Mouse (Mus musculus) erythroblast, embryonic 14.5 days (primary cell): ENCODE results near the gene Neu2.

Experiments
- GATA1 ChIP-seq: IDR thresholded peaks from 2 replicates; pipeline ENCODE4 v1.6.1; 2012; ENCODE audit warnings: low read length, inconsistent platforms, mixed read lengths
- TAL1 ChIP-seq: IDR thresholded peaks from 3 replicates; pipeline ENCODE4 v1.6.1; 2012; ENCODE audit warnings: low read length, inconsistent platforms, mixed read lengths

DNA sequence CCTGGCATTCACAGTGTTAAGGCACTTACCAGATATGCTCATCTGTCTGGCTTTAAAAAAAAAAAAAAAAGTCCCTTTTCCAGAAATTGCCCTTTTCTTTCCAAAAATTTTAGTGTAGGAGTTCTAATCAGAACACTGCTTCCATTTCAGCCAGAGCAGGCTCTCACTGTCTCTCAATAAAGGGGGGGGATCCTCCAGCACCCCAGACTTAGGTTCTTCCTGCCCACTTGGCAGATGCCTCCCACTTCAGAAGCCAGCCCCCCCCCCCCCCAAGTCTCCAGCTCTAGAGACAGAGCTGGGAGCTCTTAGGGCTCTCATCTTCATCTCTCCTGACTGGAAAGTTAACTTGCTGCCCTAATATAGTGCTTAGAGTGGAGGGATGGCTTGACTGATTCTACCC lies 10.8 kb downstream of the Neu2 start:
- TF ChIP-seq GATA1 (no peak), TAL1 (no peak)
